Mouse (Mus musculus) gastrocnemius, adult 2 months (tissue): ENCODE results near the gene Hyal2. TPM values are rescaled to one million over a fixed set of nuclear protein-coding genes. Genes with fewer than 3 reads are reported as not detected.

Source experiments
- DNase-seq: peaks from one replicate; pipeline ENCODE4 v3.0.0; 2022
- H3K27ac ChIP-seq: fragments of 200-600 bp; 2 replicates; pipeline ENCODE4 v1.8.1; 2022; ENCODE audit warnings: mild to moderate bottlenecking
- H3K4me3 ChIP-seq: fragments of 200-600 bp; 2 replicates; pipeline ENCODE4 v1.8.1; 2022; ENCODE audit warnings: mild to moderate bottlenecking, moderate library complexity
- CTCF ChIP-seq: fragments of 200-600 bp; IDR thresholded peaks from 2 replicates; pipeline ENCODE4 v1.8.1; 2022; ENCODE audit warnings: antibody characterized with exemption, mild to moderate bottlenecking, moderate library complexity
- intact Hi-C: fragments of 180-260 bp; cut with DNase I; formaldehyde crosslinking; loops from one replicate; pipeline ENCODE4 v1.15.1; 2025
- total RNA-seq, 2 experiments: library from RNA; stranded (reverse); gene quantifications; 2 replicates each; pipeline ENCODE4 v1.2.3; 2021

Gene Hyal2
- total RNA-seq, 2 experiments from 2014 or later, result 11.3 to 19.9 TPM

DNA sequence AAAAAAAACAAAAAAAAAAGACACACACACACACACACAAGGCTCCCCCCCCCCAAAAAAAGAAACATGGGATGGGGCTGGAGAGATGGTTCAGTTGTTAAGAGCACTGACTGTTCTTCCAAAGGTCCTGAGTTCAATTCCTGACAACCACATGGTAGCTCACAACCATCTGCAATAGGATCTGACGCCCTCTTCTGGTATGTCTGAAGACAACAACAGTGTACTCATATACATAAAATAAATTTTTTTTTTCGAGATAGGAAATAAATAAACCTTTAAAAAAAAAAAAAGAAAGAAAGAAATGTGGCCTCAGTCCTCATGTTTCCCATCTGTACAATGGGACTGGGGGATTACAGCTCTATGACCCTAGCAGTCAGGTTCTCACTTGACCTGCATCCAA lies 49.7 kb downstream of the Hyal2 start:
- DNase-seq, result no peak
- peak; percentile 35 for TF ChIP-seq CTCF
- intact Hi-C loops, result no loop called here
- Histone ChIP-seq H3K4me3 (no peak overlapping the region), H3K27ac (peak overlapping the region; percentile 84)

DNA sequence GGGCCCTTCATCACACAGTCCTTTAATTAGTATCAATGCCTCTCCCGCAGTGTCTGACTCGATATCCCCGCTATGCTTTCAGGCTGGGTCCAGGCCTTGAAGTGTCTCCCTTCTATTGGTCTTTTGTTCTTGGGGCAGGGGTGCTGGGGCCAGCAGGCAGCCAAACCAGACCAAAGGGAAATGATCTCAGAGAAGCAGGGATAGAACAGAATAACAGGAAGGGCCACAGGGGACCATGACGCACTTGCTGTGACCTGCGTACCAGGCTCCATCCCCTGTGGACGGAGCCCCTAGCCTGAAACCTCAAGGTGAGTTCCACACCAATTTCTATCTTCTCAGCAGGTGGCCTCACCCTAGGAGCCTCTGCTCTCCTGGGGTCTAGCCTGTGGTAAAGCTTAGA lies 50.4 kb downstream of the Hyal2 start:
- intact Hi-C loops, result no loop called here
- no peak for DNase-seq
- Histone ChIP-seq H3K27ac (peak overlapping the region; percentile 84), H3K4me3 (peak overlapping the region; percentile 9; the same call in 1 of the 2 replicates)
- TF ChIP-seq CTCF, result no peak

DNA sequence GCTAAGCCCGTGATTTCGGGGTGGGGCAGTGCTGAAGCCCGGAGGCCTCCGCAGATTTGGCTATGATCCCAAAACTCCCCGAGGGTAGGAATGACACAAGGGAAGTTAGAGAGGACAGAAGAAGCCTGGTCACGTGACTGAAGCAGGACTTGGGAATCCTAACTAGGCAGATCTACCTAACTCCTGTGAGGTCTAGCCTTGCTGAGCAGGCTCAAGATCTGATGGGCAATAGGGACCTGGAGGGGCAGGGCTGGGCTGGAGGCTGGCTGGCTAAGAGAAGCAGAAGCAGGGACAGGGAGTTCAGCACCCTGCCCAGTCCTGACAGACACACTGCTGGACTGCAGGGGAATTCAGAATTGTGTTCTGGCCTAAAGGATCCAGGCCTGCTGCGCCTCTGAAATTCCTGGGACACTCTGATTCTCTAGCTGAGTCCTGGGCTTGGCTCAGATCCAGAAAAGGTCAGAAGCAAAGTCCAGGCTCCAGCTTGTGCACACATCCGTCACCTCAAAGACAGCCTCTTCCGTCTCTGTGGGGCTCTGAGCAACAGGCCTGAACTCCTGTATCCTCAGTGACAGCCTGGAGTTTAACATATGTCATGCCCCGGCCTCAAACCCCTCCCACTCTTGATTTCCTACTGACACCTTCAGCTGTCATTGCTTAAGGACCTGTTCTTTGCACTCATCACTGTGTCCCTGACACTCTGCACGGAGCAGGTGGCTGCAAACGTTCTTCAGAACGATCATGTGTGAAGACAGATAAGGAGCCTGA lies 51.2 kb downstream of the Hyal2 start:
- intact Hi-C loops, result no loop called here
- Histone ChIP-seq H3K4me3 (peak overlapping the region; percentile 9), H3K27ac (peak overlapping the region; percentile 84)
- peak; percentile 64 for DNase-seq
- TF ChIP-seq CTCF, result no peak

- no peak overlapping the region for H3K4me3 ChIP-seq
- H3K27ac ChIP-seq, result peak overlapping the region; percentile 84
- intact Hi-C loops, result no loop called here
- DNase-seq, result no peak
- no peak for TF ChIP-seq CTCF
Observed at GRCm38 (mm10) chr9:107619546-107619879, 51.8 kb downstream of the Hyal2 start.

DNA sequence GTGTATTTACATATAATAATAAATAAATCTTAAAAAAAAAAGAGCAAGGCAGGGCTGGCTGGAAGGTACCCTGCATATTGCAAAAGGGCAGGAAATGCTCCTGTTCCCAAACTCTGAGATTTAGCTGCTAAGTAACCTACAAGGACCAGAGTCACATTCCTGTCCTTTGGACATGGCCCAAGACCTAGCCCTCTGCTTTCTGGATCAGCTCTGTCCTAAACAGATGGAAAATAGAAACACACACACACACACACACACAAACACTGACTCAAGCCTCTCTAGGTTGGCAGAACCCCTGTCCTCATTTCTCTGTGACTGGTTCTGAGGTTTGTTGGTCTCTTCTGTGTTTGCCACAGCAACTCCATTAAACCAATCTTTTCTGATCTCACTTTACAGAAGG lies 53.2 kb downstream of the Hyal2 start:
- Histone ChIP-seq H3K27ac (peak overlapping the region; percentile 84), H3K4me3 (no peak overlapping the region)
- DNase-seq, result no peak
- no peak for TF ChIP-seq CTCF
- intact Hi-C loops, result no loop called here

Other genes starting within 250 kb of the Hyal2 start
- 10 to 100 TPM; 11.6 to 14.4 TPM for gene Hemk1, start 229.6 kb upstream of the Hyal2 start, total RNA-seq
- gene 6430571L13Rik, start 227.3 kb upstream of the Hyal2 start, total RNA-seq, result 10 to 100 TPM; 37.9 to 49.6 TPM
- gene Cacna2d2, start 168.3 kb upstream of the Hyal2 start, total RNA-seq, result under 1 TPM; 0.28 to 0.73 TPM
- gene Tmem115, start 34.0 kb upstream of the Hyal2 start, total RNA-seq, result 10 to 100 TPM; 16.6 to 17.3 TPM
- 1 to 10 TPM; 3.1 TPM for gene Cyb561d2, start 25.8 kb upstream of the Hyal2 start, total RNA-seq
- gene Nprl2, start 25.7 kb upstream of the Hyal2 start, total RNA-seq, result 10 to 100 TPM in 1 of 2 experiments, 1 to 10 TPM in 1; 9.7 to 11.5 TPM
- gene Zmynd10, start 20.6 kb upstream of the Hyal2 start, total RNA-seq, result under 1 TPM in 1 of 2 experiments, not detected in 1; 0.53 TPM
- 10 to 100 TPM; 14.0 to 14.3 TPM for gene Rassf1, start 16.4 kb upstream of the Hyal2 start, total RNA-seq
- gene Tusc2, start 4.7 kb upstream of the Hyal2 start, total RNA-seq, result 10 to 100 TPM; 35.6 to 35.7 TPM
- gene Hyal1, start 9.0 kb downstream of the Hyal2 start, total RNA-seq, result 1 to 10 TPM; 1.6 to 2.4 TPM
- gene Naa80, start 10.9 kb downstream of the Hyal2 start, total RNA-seq, result 10 to 100 TPM; 11.8 to 14.7 TPM
- gene Hyal3, start 12.9 kb downstream of the Hyal2 start, total RNA-seq, result under 1 TPM; 0.22 to 0.33 TPM
- gene Ifrd2, start 19.7 kb downstream of the Hyal2 start, total RNA-seq, result 10 to 100 TPM; 48.5 to 50.4 TPM
- 10 to 100 TPM; 11.2 to 17.9 TPM for gene Sema3b, start 41.3 kb downstream of the Hyal2 start, total RNA-seq
- 10 to 100 TPM; 59.9 to 77.7 TPM for gene Gnai2, start 67.4 kb downstream of the Hyal2 start, total RNA-seq
- gene Slc38a3, start 101.6 kb downstream of the Hyal2 start, total RNA-seq, result 10 to 100 TPM; 60.8 to 94.7 TPM
- not detected for gene Gnat1, start 111.8 kb downstream of the Hyal2 start, total RNA-seq
- 1 to 10 TPM; 6.3 to 9.2 TPM for gene Sema3f, start 142.5 kb downstream of the Hyal2 start, total RNA-seq
- gene Rbm5, start 203.1 kb downstream of the Hyal2 start, total RNA-seq, result 10 to 100 TPM; 46.4 to 49.6 TPM